Mouse (Mus musculus): ENCODE results near the gene Rhox4a2.
"Not testable (repeated sequence)": the region's sequence is repeated elsewhere in the genome, so short reads cannot be mapped to it uniquely, and the experiment has no call there.

Gene Rhox4a2

GRCm38 (mm10) chrX:37390548-37390947 is at the start of gene Rhox4a2:
Rhox4a2 (plus strand) TSS chrX:37390848.
- CTCF ChIA-PET, result not testable (repeated sequence)

GRCm38 (mm10) chrX:37379728-37380127 is 10.9 kb upstream of the Rhox4a2 start, which contains the start of gene Rhox3a2:
Rhox3a2 (plus strand) TSS chrX:37380028.
- CTCF ChIA-PET, result not testable (repeated sequence)

- CTCF ChIA-PET, result not testable (repeated sequence)
These were observed 21.1 kb downstream of the Rhox4a2 start, which contains the start of gene Rhox2b for GRCm38 (mm10) chrX:37411767-37412166. Rhox2b (plus strand) TSS chrX:37412067.

- CTCF ChIA-PET, result not testable (repeated sequence)
These were observed 41.5 kb downstream of the Rhox4a2 start, which contains the start of gene Rhox4b for GRCm38 (mm10) chrX:37432194-37432593. Rhox4b (plus strand) TSS chrX:37432494.

Measured in spleen, embryonic (tissue).